Mouse (Mus musculus): ENCODE measurements around the gene Slc48a1. TPM values are rescaled to one million over a fixed set of nuclear protein-coding genes. Genes with fewer than 3 reads are reported as not detected.
A peak's percentile ranks its signal among the peaks of the same experiment; 100 is the strongest.

Gene Slc48a1
- polyA plus RNA-seq, 1 experiment from 2014 or later = 36.6 TPM

DNA sequence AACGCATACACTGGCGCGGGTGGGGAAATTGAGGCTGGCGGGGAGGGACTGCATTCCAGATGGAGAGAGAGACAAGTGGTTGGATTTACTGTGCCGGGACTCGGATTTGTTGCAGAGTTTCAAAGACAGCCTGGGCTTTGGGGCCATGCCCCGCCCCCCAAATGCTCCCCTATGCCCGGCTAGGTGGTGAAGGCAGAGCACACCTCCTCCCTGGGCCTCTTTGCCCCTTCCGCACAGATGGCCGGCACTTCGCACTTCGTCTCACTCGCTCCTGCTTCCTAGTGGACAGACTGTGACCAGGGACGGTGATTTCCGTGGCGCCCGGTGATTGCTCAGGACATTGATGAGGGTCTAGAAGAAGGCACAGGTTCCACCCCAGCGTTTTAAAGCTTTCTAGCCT, 10.1 kb upstream of the Slc48a1 start:
- ATAC-seq (ENCODE audit: low FRiP score) = peak; percentile 42; the same call in 1 of the 2 replicates
- no peaks in the 10 kb centered on the region for H3K9me3 ChIP-seq
- peak overlapping the region; percentile 51 for H3K9ac ChIP-seq
- H3K27ac ChIP-seq = 0 out of 2 replicates have a peak overlapping the region, but pooled peaks have one; percentile 2
- H3K27me3 ChIP-seq = peaks cover 81% of the 10 kb centered on the region
- peak overlapping the region; percentile 47 for H3K4me3 ChIP-seq (replicated peaks)
- under 1% methylated on average over 18 of the region's 18 CpGs for WGBS
- H3K4me2 ChIP-seq = peak overlapping the region; percentile 95
- peaks cover 37% of the 10 kb centered on the region for H3K4me1 ChIP-seq
- no peaks in the 10 kb centered on the region for H3K36me3 ChIP-seq (replicated peaks)

DNA sequence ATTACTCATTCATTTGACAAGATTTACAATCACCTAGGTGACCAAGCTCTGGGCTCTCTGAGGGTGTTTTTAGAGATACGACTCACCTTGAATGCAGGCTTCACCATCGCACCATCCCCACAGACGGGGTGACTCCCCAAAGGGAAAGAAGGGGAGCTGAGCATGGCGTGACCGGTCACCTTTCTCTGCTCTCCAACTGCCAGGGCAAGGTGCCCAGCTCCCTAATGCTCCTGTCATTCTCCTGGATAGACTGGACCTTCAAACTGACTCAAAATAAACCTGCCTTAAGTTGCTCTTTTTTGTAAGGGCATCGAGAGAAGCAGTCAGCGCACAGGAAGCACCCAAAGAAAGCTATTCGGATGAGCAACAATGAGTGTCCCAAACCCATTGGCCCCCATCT, 8.0 kb upstream of the Slc48a1 start:
- Histone ChIP-seq H3K4me1 (peaks cover 41% of the 10 kb centered on the region), H3K27ac (no peak overlapping the region), H3K9me3 (no peaks in the 10 kb centered on the region), H3K36me3 (replicated peaks) (no peaks in the 10 kb centered on the region), H3K4me3 (replicated peaks) (no peak overlapping the region), H3K9ac (no peak overlapping the region), H3K27me3 (peaks cover 80% of the 10 kb centered on the region), H3K4me2 (no peak overlapping the region)
- 71% methylated on average over 8 of the region's 8 CpGs for WGBS
- ATAC-seq (ENCODE audit: low FRiP score) = no peak

DNA sequence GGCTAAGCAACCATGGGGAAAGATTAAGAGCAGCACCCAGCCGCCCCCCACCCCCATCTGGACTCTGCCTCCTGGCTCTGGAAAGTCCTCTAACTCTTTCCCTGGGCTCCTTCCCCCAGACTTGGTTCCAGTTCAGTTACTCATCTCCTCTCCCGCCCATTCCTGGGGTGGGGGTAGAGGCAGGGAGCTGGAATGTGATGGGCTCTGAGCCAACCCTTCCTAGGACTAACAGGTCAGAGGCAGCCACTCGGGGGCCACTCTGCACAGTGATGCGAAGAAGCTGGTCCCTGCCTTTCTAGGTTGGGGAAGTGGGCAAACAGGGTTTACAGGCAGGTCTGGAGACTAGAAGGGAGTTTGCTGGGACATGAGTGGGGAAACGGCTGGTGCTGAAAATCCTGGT, 5.2 kb upstream of the Slc48a1 start:
- 35% methylated on average over 5 of the region's 5 CpGs for WGBS
- Histone ChIP-seq H3K4me3 (replicated peaks) (no peak overlapping the region), H3K4me1 (peaks cover 14% of the 10 kb centered on the region), H3K27me3 (peaks cover 62% of the 10 kb centered on the region), H3K4me2 (no peak overlapping the region), H3K9me3 (no peaks in the 10 kb centered on the region), H3K27ac (peak overlapping the region; percentile 61; the same call in 1 of the 2 replicates), H3K9ac (no peak overlapping the region), H3K36me3 (replicated peaks) (no peaks in the 10 kb centered on the region)
- no peak for ATAC-seq (ENCODE audit: low FRiP score)

DNA sequence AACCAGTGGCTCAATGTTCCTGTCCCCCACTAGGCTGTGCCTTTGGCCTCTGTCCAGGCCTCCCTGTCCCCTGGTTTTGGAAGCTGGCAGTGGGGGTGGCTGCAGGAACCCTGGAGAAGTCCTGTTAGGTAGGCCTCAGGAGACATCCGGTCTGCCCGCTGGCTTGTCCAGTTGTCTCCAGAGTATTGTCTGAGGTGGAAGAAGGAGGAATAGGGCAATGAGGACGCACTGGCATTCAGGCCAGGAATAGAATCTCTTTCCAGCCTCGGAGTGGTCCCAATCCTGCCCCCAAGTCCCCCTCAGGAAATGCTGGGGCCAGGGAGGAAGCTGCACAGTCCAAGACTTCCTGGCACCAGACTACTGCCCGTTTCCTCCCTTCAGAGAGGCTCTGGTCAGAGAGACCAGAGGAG, 4.4 kb upstream of the Slc48a1 start:
- Histone ChIP-seq H3K27ac (no peak overlapping the region; the same call in 1 of the 2 replicates), H3K4me3 (replicated peaks) (no peak overlapping the region), H3K4me1 (peaks cover 10% of the 10 kb centered on the region), H3K27me3 (peaks cover 53% of the 10 kb centered on the region), H3K9ac (no peak overlapping the region), H3K36me3 (replicated peaks) (no peaks in the 10 kb centered on the region), H3K4me2 (no peak overlapping the region), H3K9me3 (no peaks in the 10 kb centered on the region)
- WGBS = 70% methylated on average over 5 of the region's 5 CpGs
- ATAC-seq (ENCODE audit: low FRiP score) = no peak

DNA sequence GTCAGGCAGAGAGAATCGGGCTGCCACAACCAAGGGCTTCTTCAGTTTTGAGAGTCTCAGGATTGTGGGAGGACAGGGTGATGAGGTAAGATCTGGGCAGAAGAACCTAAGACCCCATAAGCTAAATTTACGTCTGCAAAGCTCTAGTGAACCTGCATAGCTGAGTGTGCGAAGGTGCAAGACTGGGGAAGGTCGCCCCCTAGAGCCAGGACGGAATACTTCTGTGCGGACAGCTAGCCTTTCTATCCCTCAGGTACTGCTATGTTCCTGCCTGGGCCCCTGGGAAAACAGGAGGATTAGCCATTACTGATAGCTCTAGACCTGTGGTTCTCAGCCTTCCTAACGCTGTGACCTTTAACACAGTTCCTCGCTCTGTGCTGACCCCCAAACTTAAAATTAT, 1.8 kb upstream of the Slc48a1 start:
- ATAC-seq (ENCODE audit: low FRiP score) = 0 out of 2 replicates have a peak, but pooled peaks have one; percentile 44
- no peak overlapping the region for H3K27ac ChIP-seq

DNA sequence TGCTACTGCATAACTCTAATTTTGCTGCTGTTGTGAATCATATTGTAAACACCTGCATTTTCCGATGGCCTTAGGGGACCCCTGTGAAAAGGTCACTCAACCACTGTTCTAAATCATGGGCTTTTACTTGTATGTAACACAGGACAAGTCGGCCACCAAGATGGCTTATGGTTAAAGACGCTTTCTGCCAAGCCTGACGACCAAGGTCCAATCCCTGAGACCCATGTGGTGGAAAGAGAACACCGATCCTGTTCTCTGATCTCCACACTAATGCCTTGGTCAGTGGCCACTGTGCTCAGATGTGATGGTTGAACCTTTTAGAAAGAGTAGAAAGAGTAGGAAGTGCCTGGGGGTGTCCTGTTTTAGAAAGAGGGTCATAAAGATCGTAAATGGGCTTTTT, 1.4 kb upstream of the Slc48a1 start:
- 91% methylated on average over 6 of the region's 6 CpGs for WGBS
- peaks cover 39% of the 10 kb centered on the region for H3K27me3 ChIP-seq

More for the DNA sequence above, 1.8 kb upstream of the Slc48a1 start:
- Histone ChIP-seq H3K4me3 (replicated peaks) (no peak overlapping the region), H3K36me3 (replicated peaks) (no peaks in the 10 kb centered on the region), H3K9me3 (no peaks in the 10 kb centered on the region), H3K27me3 (peaks cover 35% of the 10 kb centered on the region), H3K4me1 (peaks cover 10% of the 10 kb centered on the region), H3K4me2 (no peak overlapping the region), H3K9ac (no peak overlapping the region)
- 9% methylated on average over 8 of the region's 8 CpGs for WGBS

DNA sequence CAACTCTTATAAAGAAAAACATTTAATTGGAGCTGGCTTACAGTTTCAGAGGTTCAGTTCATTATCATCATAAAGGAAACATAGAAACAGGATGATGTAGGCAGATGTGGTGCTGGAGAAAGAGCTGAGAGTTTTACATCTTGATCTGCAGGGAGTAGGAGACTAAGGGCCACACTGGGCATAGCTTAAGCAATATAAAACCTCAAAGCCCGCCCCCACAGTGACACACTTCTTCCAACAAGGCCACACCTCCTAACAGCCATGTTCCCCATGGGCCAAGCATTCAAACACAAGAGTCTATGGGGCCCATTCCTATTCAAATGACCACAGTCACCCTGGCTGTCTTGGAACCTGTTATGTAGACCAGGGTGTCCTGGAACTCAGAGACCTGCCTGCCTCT, 1.3 kb downstream of the Slc48a1 start:
- H3K4me3 ChIP-seq (replicated peaks) = no peak overlapping the region
- H3K36me3 ChIP-seq (replicated peaks) = no peaks in the 10 kb centered on the region
- no peak overlapping the region for H3K9ac ChIP-seq
- no peak for ATAC-seq (ENCODE audit: low FRiP score)
- H3K4me2 ChIP-seq = no peak overlapping the region
- no peaks in the 10 kb centered on the region for H3K9me3 ChIP-seq
- no peak overlapping the region for H3K27ac ChIP-seq
- WGBS = 90% methylated on average over 1 of the region's 1 CpGs
- H3K27me3 ChIP-seq = peaks cover 38% of the 10 kb centered on the region
- H3K4me1 ChIP-seq = peaks cover 12% of the 10 kb centered on the region

More for the DNA sequence above, 1.4 kb upstream of the Slc48a1 start:
- no peak overlapping the region for H3K9ac ChIP-seq
- H3K4me2 ChIP-seq = no peak overlapping the region
- no peak for ATAC-seq (ENCODE audit: low FRiP score)
- no peak overlapping the region for H3K27ac ChIP-seq
- H3K4me3 ChIP-seq (replicated peaks) = no peak overlapping the region
- H3K4me1 ChIP-seq = peaks cover 13% of the 10 kb centered on the region
- no peaks in the 10 kb centered on the region for H3K9me3 ChIP-seq
- no peaks in the 10 kb centered on the region for H3K36me3 ChIP-seq (replicated peaks)

DNA sequence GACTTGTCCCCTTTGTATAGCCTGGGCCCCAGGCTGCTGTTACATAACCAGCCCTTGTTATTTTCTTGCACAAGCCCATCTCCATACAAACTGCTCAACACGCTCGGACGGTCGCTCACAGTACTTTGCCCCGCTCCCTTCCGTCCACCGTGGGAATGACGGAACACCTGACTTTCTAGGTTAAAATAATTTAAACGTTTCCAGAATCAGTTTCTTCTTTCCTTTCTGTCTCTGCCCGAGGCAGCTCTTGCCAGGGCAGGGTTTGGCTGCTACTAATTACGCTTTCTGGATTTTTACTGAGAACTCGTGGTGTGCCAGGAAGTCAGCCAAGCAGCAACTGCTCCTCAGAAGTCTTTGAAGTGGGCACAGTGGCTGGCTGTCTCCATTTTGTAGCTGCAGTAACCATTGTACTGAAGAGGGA, 2.3 kb downstream of the Slc48a1 start:
- Histone ChIP-seq H3K4me2 (no peak overlapping the region), H3K4me1 (peaks cover 17% of the 10 kb centered on the region), H3K36me3 (replicated peaks) (no peaks in the 10 kb centered on the region), H3K4me3 (replicated peaks) (no peak overlapping the region), H3K27me3 (peaks cover 30% of the 10 kb centered on the region), H3K9ac (no peak overlapping the region), H3K9me3 (no peaks in the 10 kb centered on the region), H3K27ac (no peak overlapping the region)
- 65% methylated on average over 12 of the region's 12 CpGs for WGBS
- no peak for ATAC-seq (ENCODE audit: low FRiP score)

DNA sequence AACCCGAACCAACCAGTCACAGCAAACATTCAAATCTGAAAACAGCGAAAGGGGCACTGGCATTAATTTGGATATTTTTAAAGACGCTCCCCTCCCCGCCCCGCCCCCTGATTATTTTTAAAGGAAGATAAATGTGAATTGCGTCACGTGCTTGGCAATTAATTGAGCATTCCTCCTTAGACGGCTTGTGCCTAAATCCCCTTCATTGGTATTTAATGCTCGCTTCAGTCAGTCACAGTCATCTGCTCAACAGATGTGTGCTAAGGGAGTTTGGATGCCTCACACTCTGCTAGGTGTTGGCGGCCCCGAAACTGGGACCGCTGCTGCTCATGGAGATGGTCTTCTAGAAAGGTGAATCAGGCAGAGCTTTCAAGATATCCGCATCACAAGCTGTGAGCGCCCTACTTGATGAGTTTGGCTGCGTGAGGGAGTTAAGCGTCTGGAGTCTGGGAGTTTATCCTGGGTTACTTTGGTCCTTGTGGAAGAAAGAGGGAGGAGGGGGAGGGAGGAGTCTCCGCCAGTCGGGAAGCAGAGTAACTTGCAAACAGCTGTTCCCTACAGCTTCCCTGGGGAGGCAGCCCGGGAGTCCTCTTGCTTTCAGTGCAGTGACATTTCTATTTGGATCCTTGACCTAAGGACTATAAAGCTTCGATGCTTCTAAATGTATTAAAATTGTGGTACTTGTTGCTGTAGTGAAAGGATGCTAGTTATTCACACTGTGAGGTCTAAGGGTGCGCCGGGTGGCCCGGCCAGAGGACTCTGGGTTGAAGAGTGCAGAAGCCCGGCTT, 3.8 kb downstream of the Slc48a1 start:
- Histone ChIP-seq H3K36me3 (replicated peaks) (no peaks in the 10 kb centered on the region), H3K4me2 (peak overlapping the region; percentile 28), H3K4me1 (peaks cover 21% of the 10 kb centered on the region), H3K9ac (no peak overlapping the region), H3K9me3 (no peaks in the 10 kb centered on the region), H3K27ac (no peak overlapping the region), H3K4me3 (replicated peaks) (no peak overlapping the region), H3K27me3 (peaks cover 25% of the 10 kb centered on the region)
- WGBS = 7% methylated on average over 24 of the region's 24 CpGs
- ATAC-seq (ENCODE audit: low FRiP score) = no peak

DNA sequence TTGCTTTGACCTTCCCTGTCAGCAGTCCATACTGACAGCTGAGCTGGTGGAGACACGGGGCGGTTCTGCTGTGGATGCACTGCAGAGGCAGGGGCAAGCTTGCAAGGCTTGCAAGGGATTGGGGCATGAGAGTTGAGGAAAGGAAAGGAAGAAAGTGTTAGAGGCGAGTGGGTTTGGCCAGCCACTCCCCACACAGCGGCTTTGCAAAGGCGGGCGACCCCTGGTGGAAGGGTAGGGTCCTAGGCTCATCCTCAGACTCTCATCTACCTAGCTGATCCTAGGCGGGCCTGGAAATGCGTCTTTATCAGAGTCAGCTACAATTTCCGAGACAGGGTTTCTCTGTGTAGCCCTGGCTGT, 4.4 kb downstream of the Slc48a1 start:
- Histone ChIP-seq H3K9me3 (no peaks in the 10 kb centered on the region), H3K9ac (no peak overlapping the region), H3K27ac (no peak overlapping the region), H3K36me3 (replicated peaks) (no peaks in the 10 kb centered on the region), H3K4me1 (peaks cover 21% of the 10 kb centered on the region), H3K4me3 (replicated peaks) (no peak overlapping the region), H3K4me2 (peak overlapping the region; percentile 28), H3K27me3 (peaks cover 25% of the 10 kb centered on the region)
- WGBS = 5% methylated on average over 9 of the region's 9 CpGs
- ATAC-seq (ENCODE audit: low FRiP score) = no peak

DNA sequence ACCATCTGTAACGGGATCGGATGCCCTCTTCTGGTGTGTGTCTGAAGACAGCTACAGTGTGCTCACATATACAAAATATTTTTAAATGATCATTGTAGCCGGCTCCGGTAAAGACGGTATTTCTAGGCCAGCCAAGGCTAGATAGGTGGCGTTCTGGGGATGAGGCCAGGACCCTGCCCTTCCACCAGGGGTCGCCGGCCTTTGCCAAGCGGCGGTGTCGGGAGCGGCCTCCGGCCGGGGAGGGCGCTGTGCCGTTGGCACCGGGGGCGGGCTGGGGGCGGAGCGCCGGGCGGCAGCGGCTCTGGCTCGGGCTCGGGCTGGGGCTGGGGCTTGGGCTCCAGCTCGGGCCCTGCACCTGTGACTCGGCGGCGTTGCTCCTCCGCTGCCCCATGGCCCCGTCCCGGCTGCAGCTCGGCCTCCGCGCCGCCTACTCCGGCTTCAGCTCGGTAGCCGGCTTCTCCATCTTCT, 5.8 kb downstream of the Slc48a1 start:
- Histone ChIP-seq H3K36me3 (replicated peaks) (no peaks in the 10 kb centered on the region), H3K4me1 (peaks cover 34% of the 10 kb centered on the region), H3K9me3 (no peaks in the 10 kb centered on the region), H3K27ac (0 out of 2 replicates have a peak overlapping the region, but pooled peaks have one; percentile 33), H3K9ac (peak overlapping the region; percentile 77), H3K27me3 (peaks cover 25% of the 10 kb centered on the region), H3K4me3 (replicated peaks) (peak overlapping the region; percentile 67), H3K4me2 (peak overlapping the region; percentile 82)
- 5% methylated on average over 27 of the region's 39 CpGs for WGBS
- peak; percentile 86 for ATAC-seq (ENCODE audit: low FRiP score)

DNA sequence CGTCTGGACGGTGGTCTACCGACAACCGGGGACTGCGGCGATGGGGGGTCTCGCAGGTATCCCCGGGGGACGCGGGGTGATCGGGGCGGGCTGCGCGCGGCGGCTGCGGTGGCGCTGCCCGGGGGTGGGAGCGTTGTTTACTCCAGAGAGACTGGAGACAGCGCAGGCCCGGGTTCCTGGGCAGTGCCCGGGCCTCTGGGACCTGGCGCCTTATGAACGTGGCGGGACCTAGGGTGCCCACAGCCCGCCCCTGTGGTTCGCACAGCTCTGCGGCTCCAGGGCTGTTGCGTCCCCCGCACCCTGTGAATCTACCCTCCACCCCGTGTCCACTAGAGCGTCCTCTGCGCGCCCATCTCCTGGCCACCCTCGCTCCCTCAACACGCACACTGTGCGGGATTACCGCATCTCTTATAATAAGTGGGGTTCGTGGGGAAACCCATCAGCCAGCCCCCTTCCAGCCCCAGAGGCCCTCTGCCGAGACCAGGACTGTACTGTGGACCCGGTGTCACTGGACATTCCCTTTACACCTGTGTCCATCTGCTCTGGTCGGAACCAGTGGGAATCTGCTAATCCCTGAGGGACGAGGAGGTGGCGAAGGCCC, 6.3 kb downstream of the Slc48a1 start:
- Histone ChIP-seq H3K4me2 (peak overlapping the region; percentile 82), H3K4me1 (peaks cover 34% of the 10 kb centered on the region), H3K4me3 (replicated peaks) (peak overlapping the region; percentile 67), H3K9me3 (no peaks in the 10 kb centered on the region), H3K36me3 (replicated peaks) (no peaks in the 10 kb centered on the region), H3K27ac (0 out of 2 replicates have a peak overlapping the region, but pooled peaks have one; percentile 33), H3K27me3 (peaks cover 25% of the 10 kb centered on the region), H3K9ac (peak overlapping the region; percentile 77)
- ATAC-seq (ENCODE audit: low FRiP score) = peak; percentile 66
- WGBS = 4% methylated on average over 45 of the region's 45 CpGs

All from forebrain, embryonic 12.5 days (tissue).